Mouse (Mus musculus) B cell, adult (primary cell): Measurements from ENCODE around the gene Epdr1. TPM values are rescaled to one million over a fixed set of nuclear protein-coding genes. Genes with fewer than 3 reads are reported as not detected.

Source experiments
- total RNA-seq: library from RNA; stranded (reverse); gene quantifications from 4 replicates; pipeline ENCODE4 v1.2.4, GENCODE M21; 2023; ENCODE audit not compliant: inconsistent age

Epdr1 gene
- not detected in 4 replicates for total RNA-seq

DNA sequence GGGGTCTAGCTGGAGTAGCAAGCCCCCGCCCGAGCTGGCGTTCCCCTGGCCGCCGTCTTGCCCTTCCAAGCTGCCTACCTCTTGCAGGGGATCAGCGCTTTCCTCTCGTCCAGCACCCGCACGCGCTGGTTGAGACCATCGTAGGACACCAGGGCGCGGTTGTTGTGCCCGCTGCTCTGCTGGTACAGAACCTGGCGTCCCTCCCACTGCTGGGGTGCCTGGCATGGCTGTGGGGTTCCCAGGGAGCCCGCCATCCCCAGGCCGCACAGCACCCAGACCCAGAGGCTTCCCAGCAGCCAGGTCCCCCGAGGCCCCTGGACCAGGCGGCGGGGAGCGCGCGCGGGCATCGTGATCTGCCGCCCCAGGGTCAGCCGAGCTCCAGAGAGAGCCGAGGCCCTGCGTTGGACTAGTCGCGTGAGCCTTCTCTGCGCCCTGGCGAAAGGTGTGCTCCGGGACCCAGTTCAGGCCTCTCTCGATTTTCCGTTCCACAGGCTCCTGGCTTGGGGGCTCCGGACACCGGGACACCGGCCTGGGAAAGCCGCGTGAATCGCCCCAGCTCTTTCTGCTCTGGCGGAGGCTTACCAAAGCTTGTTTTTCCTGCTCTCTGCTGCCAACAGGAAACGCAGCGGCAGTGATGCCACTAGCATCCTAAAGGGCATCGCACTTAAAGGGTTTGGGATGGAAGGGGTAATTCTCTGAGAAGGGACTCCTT lies at the start of gene Epdr1:
Epdr1 (minus strand) TSS at position 712 of the 712 bp plus-strand sequence.

DNA sequence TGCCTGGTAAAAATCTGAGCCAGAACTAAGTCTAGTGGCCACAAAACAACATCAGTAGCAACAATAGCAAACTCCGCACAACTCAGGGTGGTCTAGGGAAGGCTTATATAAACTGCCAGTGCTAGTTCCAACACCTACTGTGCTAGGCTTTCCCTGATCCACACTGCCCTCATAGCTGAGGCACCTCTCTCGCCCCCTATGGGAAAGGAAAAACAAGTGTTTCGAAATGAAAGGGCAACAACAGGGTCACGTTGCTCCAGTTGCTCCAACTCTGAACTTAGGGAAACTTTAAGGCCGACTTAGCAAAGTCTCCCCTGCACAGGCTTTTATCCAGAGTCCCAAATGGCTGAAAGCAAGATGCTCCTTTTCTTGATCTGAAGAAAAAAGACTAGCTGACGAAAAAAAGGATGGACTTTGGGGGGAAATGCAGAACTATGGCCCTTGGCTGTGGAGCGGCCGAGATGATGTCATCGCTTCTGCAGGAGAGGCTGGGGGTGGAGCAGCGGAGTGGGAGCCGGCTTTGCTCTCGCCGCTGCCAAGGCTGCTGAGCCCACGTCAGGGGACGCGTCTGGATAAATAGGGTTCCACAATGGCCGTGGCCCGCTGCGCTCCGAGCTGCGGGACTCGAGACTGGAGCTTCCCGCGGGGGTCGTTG lies 3.0 kb upstream of the Epdr1 start, which contains the start of gene Sfrp4:
Sfrp4 (plus strand) TSS at position 532 of the 655 bp plus-strand sequence.

Other genes with a start within 250 kb of the Epdr1 start
- gene Stard3nl, start 224.1 kb downstream of the Epdr1 start, total RNA-seq = 14.0 to 28.5 TPM (median 20.9 TPM) in 4 replicates
- gene Sfrp4, start 3.2 kb upstream of the Epdr1 start, total RNA-seq = not detected in 4 replicates
- not detected in 4 replicates for gene Nme8, start 77.9 kb upstream of the Epdr1 start, total RNA-seq
- 0.19 to 0.63 TPM (median 0.46 TPM) in 4 replicates for gene Gpr141, start 204.3 kb upstream of the Epdr1 start, total RNA-seq